Mouse (Mus musculus) midbrain, embryonic 16.5 days (tissue): ENCODE results near the gene Lrrc10. TPM values are rescaled to one million over a fixed set of nuclear protein-coding genes. Genes with fewer than 3 reads are reported as not detected.
A peak's percentile ranks its signal among the peaks of the same experiment; 100 is the strongest.
"Not testable (repeated sequence)": the region's sequence is repeated elsewhere in the genome, so short reads cannot be mapped to it uniquely, and the experiment has no call there.

Experiments used
- ATAC-seq: fragments of 200-750 bp; cut with Nextera tagmentation; 2 replicates; pipeline ENCODE4 v1.8.0; 2017; ENCODE audit warnings: moderate TSS enrichment
- H3K27ac ChIP-seq: fragments of 300-500 bp; sonication (generic); 2 replicates; pipeline ENCODE4 v1.5.1; 2014; ENCODE audit warnings: mild to moderate bottlenecking, low read length, mixed read lengths
- H3K27me3 ChIP-seq: fragments of 300-500 bp; sonication (generic); 2 replicates; pipeline ENCODE4 v1.6.1; 2014; ENCODE audit warnings: low read depth, low read length, mixed read lengths; ENCODE audit not compliant: control insufficient read depth, insufficient read depth
- H3K36me3 ChIP-seq: fragments of 300-500 bp; sonication (generic); 2 replicates; pipeline ENCODE4 v1.6.1; 2014; ENCODE audit warnings: mild to moderate bottlenecking, low read length, moderate library complexity, mixed read lengths; ENCODE audit not compliant: control insufficient read depth, insufficient read depth
- H3K4me1 ChIP-seq: fragments of 300-500 bp; sonication (generic); 2 replicates; pipeline ENCODE4 v1.6.1; 2014; ENCODE audit warnings: mild to moderate bottlenecking, low read length, mixed read lengths; ENCODE audit not compliant: control insufficient read depth, insufficient read depth
- H3K4me2 ChIP-seq: fragments of 300-500 bp; sonication (generic); 2 replicates; pipeline ENCODE4 v1.6.1; 2014; ENCODE audit warnings: mild to moderate bottlenecking, low read length, mixed read lengths
- H3K4me3 ChIP-seq: fragments of 300-500 bp; sonication (generic); 2 replicates; pipeline ENCODE4 v1.5.1; 2014; ENCODE audit warnings: low read depth, mild to moderate bottlenecking, low read length, moderate library complexity, mixed read lengths
- H3K9ac ChIP-seq: fragments of 300-500 bp; sonication (generic); 2 replicates; pipeline ENCODE4 v1.6.1; 2014; ENCODE audit warnings: low read depth, low read length, mixed read lengths
- H3K9me3 ChIP-seq: fragments of 300-500 bp; sonication (generic); replicated peaks from 2 replicates; pipeline ENCODE4 v1.6.1; 2014; ENCODE audit warnings: mild to moderate bottlenecking, low read length, mixed read lengths; ENCODE audit not compliant: control insufficient read depth, poor library complexity, severe bottlenecking
- WGBS: fragments of 180-500 bp; shearing (Covaris S2); extraction: QIAGEN DNeasy Blood & Tissue Kit; methylation state at CpG from one replicate; pipeline ENCODE4 v1.1.7; 2014; 5-methylcytosine and 5-hydroxymethylcytosine counted together
- polyA plus RNA-seq: library from polyadenylated mRNA; unstranded; fragments of >200 nt; fragmentation: Nextera tagmentation; extraction: Ambion mirVana; gene quantifications from 2 replicates; pipeline ENCODE4 v1.2.1, GENCODE M21; 2015

Lrrc10 gene
- polyA plus RNA-seq, 1 experiment from 2014 or later = not detected

- WGBS = 21% methylated on average over 8 of the region's 8 CpGs
- Histone ChIP-seq H3K4me2 (no peak overlapping the region), H3K9ac (no peak overlapping the region), H3K9me3 (no peaks in the 10 kb centered on the region), H3K4me1 (no peaks in the 10 kb centered on the region), H3K36me3 (no peaks in the 10 kb centered on the region), H3K27ac (no peak overlapping the region), H3K27me3 (no peaks in the 10 kb centered on the region), H3K4me3 (no peak overlapping the region)
- 0 out of 2 replicates have a peak, but pooled peaks have one; percentile 36 for ATAC-seq
Observed at GRCm38 (mm10) chr10:117033785-117034184, 11.4 kb upstream of the Lrrc10 start.

DNA sequence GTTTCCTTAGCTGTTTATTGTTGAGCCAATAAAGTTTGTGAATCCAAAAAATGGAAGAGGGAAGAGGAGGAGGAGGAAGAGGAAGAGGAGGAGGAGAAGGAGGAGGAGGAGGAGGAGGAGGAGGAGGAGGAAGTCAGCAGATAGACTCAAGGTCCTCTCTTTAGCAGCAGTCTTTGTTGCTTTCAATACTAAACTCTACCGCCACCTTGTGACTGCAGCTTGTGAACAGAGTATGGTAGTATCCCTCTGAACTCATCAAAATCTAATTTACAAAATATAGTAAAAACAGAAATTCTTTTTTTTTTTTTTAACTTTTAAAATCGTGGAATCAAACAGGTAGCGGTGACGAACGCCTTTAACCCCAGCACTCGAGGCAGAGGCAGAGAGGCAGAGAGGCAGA is 4.8 kb upstream of the Lrrc10 start:
- Histone ChIP-seq H3K4me2 (no peak overlapping the region), H3K9ac (no peak overlapping the region), H3K27ac (no peak overlapping the region), H3K27me3 (no peaks in the 10 kb centered on the region), H3K4me3 (no peak overlapping the region), H3K4me1 (no peaks in the 10 kb centered on the region), H3K36me3 (no peaks in the 10 kb centered on the region), H3K9me3 (no peaks in the 10 kb centered on the region)
- no peak for ATAC-seq
- 78% methylated on average over 6 of the region's 6 CpGs for WGBS

DNA sequence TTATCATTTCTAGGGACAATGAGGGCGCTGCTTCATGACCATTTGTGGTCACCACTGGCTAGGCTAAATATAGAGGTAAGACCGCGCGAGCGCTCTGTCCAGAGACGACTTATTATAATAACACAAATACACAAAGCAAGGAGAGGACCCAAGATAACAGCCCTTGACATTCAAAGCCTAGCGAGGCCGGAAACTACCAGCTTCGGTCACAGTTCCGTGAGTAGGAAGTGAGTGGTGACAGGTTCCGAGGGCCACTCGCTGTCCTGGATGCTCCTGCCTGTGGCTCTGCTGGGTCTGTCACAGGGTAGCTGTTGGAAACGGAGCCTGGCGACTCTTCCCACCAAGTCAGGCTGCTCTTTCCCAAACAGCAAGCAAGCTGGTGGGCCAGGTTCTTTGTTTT is 2.8 kb upstream of the Lrrc10 start:
- Histone ChIP-seq H3K4me2 (no peak overlapping the region), H3K9me3 (no peaks in the 10 kb centered on the region), H3K4me3 (no peak overlapping the region), H3K36me3 (no peaks in the 10 kb centered on the region), H3K4me1 (no peaks in the 10 kb centered on the region), H3K27ac (no peak overlapping the region), H3K27me3 (no peaks in the 10 kb centered on the region), H3K9ac (no peak overlapping the region)
- ATAC-seq = no peak
- 91% methylated on average over 14 of the region's 14 CpGs for WGBS

DNA sequence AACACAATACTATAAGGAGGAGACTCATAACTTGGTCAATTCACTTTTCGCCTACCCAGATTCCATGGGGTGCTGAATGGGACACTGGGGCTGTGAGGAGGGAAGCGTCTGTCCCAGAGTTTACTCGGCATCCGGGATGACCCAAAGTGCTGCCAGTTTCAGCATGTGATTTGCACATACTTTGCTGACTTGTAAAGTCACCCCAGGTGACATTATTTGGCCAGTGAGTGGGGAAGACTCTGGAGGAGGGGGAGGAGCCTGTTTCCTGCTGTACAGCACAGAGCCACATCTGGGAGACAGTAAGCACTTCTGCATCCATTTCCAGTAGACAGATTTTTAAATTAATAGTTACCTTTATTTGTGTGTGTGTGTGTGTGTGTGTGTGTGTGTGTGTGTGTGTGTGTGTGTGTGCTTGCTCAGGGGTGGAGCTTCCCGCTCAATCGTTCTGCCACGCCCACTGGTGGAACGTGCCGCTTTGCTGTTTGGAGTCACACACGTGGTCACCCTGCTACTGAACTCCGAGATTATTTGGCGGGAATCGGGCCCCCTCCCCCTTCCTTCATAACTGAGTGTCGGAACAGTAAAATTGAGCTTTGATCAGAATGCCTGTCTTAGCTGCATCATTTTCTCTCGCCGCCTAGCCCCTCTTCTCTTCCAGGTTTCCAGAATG is 1.5 kb upstream of the Lrrc10 start:
- H3K36me3 ChIP-seq, H3K4me2 ChIP-seq, H3K9me3 ChIP-seq, H3K27me3 ChIP-seq, H3K4me3 ChIP-seq, ATAC-seq, H3K9ac ChIP-seq, H3K4me1 ChIP-seq, H3K27ac ChIP-seq: not testable (repeated sequence)
- 69% methylated on average over 13 of the region's 16 CpGs for WGBS

DNA sequence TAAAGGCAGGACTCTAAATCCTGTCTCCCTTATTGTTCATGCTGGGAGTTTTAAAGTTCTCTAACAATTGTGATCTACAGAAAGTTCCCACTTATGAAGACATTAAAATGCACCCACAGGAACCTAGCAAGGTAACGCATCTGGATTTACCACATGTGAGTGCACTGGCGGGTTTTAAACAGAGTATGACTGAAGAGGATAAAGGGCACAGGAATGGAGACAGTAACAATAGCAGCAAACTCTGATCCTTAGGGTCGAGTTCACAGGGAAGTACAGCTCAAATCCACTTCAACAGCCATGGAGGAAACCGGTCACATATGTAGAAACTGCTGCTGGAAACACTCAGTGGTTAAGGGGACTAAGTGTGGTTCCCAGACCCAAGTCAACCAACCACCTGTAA is 4.1 kb downstream of the Lrrc10 start:
- no peak for ATAC-seq
- Histone ChIP-seq H3K4me1 (no peaks in the 10 kb centered on the region), H3K27me3 (no peaks in the 10 kb centered on the region), H3K4me2 (no peak overlapping the region), H3K9me3 (no peaks in the 10 kb centered on the region), H3K27ac (no peak overlapping the region), H3K36me3 (peaks cover 36% of the 10 kb centered on the region), H3K9ac (no peak overlapping the region), H3K4me3 (no peak overlapping the region)
- 82% methylated on average over 4 of the region's 4 CpGs for WGBS

- WGBS = 84% methylated on average over 4 of the region's 4 CpGs
- peaks cover 39% of the 10 kb centered on the region for H3K36me3 ChIP-seq
- H3K4me3 ChIP-seq = no peak overlapping the region
- H3K27ac ChIP-seq = no peak overlapping the region
- H3K4me1 ChIP-seq = no peaks in the 10 kb centered on the region
- H3K9ac ChIP-seq = no peak overlapping the region
- no peak for ATAC-seq
- no peaks in the 10 kb centered on the region for H3K27me3 ChIP-seq
- no peak overlapping the region for H3K4me2 ChIP-seq
- H3K9me3 ChIP-seq = no peaks in the 10 kb centered on the region
Observed at GRCm38 (mm10) chr10:117049961-117050597, 4.9 kb downstream of the Lrrc10 start.

- no peak overlapping the region for H3K4me2 ChIP-seq
- H3K27me3 ChIP-seq = no peaks in the 10 kb centered on the region
- H3K9ac ChIP-seq = no peak overlapping the region
- ATAC-seq = no peak
- peaks cover 56% of the 10 kb centered on the region for H3K36me3 ChIP-seq
- H3K4me1 ChIP-seq = peaks cover 10% of the 10 kb centered on the region
- H3K27ac ChIP-seq = no peak overlapping the region
- no peaks in the 10 kb centered on the region for H3K9me3 ChIP-seq
- no peak overlapping the region for H3K4me3 ChIP-seq
- WGBS = 95% methylated on average over 4 of the region's 4 CpGs
Observed at GRCm38 (mm10) chr10:117055668-117056067, 10.5 kb downstream of the Lrrc10 start.

DNA sequence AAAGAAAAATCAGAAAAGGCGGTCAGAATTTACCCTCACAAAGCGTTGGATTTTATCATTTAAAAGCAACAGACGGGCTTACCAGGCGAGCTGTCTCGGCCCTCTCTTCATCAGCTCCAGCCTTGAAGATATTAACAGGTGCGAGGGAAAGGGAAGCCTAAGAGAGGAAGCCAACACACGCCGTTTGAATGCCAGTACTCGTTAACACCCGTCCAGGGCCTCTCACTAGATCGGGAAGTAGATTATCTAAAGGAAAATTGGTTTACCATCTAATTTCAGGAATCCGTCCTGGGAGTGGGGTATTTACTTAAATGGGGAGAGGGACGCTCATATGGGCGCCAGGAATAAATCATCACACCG is 17.7 kb downstream of the Lrrc10 start:
- Histone ChIP-seq H3K4me3 (peak overlapping the region; percentile 95), H3K9me3 (no peaks in the 10 kb centered on the region), H3K9ac (peak overlapping the region; percentile 83), H3K36me3 (peaks cover 24% of the 10 kb centered on the region), H3K4me1 (peaks cover 16% of the 10 kb centered on the region), H3K27me3 (no peaks in the 10 kb centered on the region), H3K27ac (peak overlapping the region; percentile 85; the same call in 1 of the 2 replicates), H3K4me2 (peak overlapping the region; percentile 88)
- 3% methylated on average over 15 of the region's 15 CpGs for WGBS
- no peak for ATAC-seq

DNA sequence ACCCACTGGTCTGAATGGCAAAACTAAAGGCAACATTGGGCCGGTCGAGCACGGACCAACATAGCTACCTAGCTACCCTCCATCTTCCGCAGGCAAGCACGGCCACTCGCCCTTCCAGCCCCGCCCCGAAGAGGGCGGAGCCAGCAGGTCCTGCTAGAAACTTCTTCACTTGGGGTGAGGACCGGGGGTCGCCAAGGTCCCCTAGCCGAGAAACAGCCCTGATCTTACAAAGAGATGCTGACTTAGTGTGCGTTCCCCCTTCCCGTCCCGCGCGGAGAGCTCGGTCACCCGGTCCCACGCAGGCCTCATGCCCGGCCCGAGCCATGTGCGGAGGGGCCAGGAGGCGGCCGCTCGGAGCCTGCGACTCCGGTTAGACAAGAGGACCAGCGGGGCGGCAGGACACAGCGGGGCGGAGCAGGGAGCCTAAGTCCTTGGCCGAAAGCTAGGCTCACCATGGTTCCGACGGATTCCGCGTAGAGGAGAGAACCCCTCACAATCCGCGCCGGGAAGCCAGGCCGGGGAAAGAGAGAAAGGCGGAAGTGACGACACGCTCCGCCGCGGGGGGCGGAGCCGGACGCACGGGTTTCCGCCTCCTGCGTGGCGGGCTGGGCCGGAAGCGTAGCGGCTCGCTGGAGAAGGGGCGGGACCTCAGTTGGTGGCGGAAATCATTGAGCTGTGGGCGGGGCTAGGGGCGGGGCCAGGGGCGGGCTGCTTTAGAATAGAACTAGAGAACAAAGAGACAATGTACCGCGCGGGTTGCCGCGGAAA is 18.3 kb downstream of the Lrrc10 start, which contains the start of gene Cct2:
TSS of gene Cct2 (minus strand) at position 561 of the 768 bp plus-strand sequence.
- peaks cover 23% of the 10 kb centered on the region for H3K36me3 ChIP-seq
- H3K9me3 ChIP-seq = no peaks in the 10 kb centered on the region
- H3K27ac ChIP-seq = peak within 1 kb of the TSS; percentile 85
- WGBS = under 1% methylated on average over 64 of the region's 68 CpGs
- peaks cover 16% of the 10 kb centered on the region for H3K4me1 ChIP-seq
- H3K27me3 ChIP-seq = no peaks in the 10 kb centered on the region
- H3K4me3 ChIP-seq = peak within 1 kb of the TSS; percentile 95
- H3K4me2 ChIP-seq = peak within 1 kb of the TSS; percentile 88
- peak; percentile 95 for ATAC-seq
- H3K9ac ChIP-seq = peak within 1 kb of the TSS; percentile 83
